Mouse (Mus musculus) stomach, postnatal 0 days (tissue): ENCODE results near the gene Fsip1.

ENCODE experiments used
- CTCF ChIP-seq: IDR thresholded peaks from 2 replicates; pipeline ENCODE4 v1.5.1; 2016; ENCODE audit warnings: antibody characterized with exemption, low read depth, mild to moderate bottlenecking, moderate library complexity
- EP300 ChIP-seq: optimal IDR thresholded peaks from 2 replicates; pipeline ENCODE3; 2016; ENCODE audit warnings: antibody characterized with exemption

DNA sequence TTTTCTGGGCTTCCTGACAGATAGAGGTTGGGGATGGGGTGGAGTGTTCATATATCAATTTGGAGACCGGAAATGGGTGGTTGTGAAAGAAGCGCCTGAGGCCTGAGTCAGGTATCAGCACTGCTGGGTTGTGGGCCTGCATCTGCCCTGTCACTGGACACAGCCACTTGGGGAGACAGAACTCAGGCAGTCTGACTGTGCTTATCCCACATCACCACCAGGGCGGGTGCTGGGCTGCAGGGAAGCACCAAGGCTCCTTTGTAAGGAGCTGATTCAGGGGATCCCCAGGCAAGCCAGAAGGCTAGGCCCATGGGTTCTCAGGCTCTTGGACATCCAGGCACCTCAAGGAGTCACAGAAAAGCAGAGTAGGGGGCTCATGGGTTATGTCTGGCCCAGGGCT is 59.8 kb downstream of the Fsip1 start:
- no peak for TF ChIP-seq EP300
- TF ChIP-seq CTCF, result peak; percentile 25; the same call in 1 of the 2 replicates
